26 mouse cellular contexts compared by ENCODE assay signal in the genomic region with DNA sequence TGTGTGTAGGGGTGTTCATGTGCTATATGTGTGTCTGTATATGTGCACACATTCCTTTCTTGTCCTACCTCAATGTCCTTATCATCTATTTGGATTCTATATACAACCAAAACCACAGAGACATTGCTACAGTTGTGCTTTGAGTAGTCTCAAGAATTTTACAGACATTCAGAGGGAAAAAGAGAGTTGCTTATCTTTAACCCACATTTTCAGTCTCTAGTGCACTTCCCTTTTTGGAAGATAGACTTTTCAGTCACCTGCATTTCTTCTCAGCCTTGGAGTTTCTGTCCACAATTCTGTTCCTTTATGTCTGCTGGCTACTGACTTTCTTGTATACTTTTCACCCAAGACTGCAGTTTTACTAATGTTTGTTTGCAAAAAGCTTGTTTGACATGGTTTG.
DNase-seq lines count a peak whose midpoint lies in the region; ATAC-seq and TF ChIP-seq lines count a peak whose summit lies in the region.
"Had no signal": no experiment of that assay in that cellular context is flagged by ENCODE, and none has a peak within 500 bp of the region (broad histone marks: within the 10 kb centered on the region; RNA-seq: fewer than 3 reads in every experiment).

No protein-coding gene starts in this region.

- H3K36me3 ChIP-seq in MEL (ENCODE audit: control insufficient read depth in 1 of 2, insufficient read depth in 2 of 2, low read length in 2 of 2), result no peaks in the 10 kb centered on the region
- H3K36me3 ChIP-seq: embryonic facial prominence, embryonic 12.5 days; embryonic facial prominence, embryonic 15.5 days; G1E; heart, embryonic 10.5 days; heart, embryonic 13.5 days; hindbrain, embryonic 12.5 days; hindbrain, embryonic 15.5 days had no signal

- H3K27me3 ChIP-seq in MEL (ENCODE audit: control insufficient read depth in 1 of 2, insufficient read depth in 2 of 2, low read length in 2 of 2), result no peaks in the 10 kb centered on the region
- H3K27me3 ChIP-seq: embryonic facial prominence, embryonic 12.5 days; embryonic facial prominence, embryonic 15.5 days; heart, embryonic 13.5 days; hindbrain, embryonic 12.5 days; hindbrain, embryonic 15.5 days had no signal

- no peaks in the 10 kb centered on the region for H3K9me3 ChIP-seq in MEL (replicated peaks; ENCODE audit: insufficient read depth, low read length)
- H3K9me3 ChIP-seq: embryonic facial prominence, embryonic 12.5 days; embryonic facial prominence, embryonic 15.5 days; heart, embryonic 10.5 days; heart, embryonic 13.5 days; hindbrain, embryonic 12.5 days; hindbrain, embryonic 15.5 days had no signal

- H3K9ac ChIP-seq in MEL (ENCODE audit: control insufficient read depth, low read depth, low read length, poor library complexity, severe bottlenecking), result no peak overlapping the region
- H3K9ac ChIP-seq: embryonic facial prominence, embryonic 12.5 days; embryonic facial prominence, embryonic 15.5 days; forebrain, postnatal 0 days; heart, embryonic 13.5 days; hindbrain, embryonic 12.5 days; hindbrain, embryonic 15.5 days had no signal

- TF ChIP-seq EP300 in MEL (IDR thresholded peaks at IDR 0.05; ENCODE audit: low read depth in 1 of 2, low read length in 2 of 2), result peak in 1 of 2 experiments; percentile 43; a peak in 1 of 4 replicates

- H3K4me1 ChIP-seq in MEL (ENCODE audit: control insufficient read depth in 1 of 2, insufficient read depth in 2 of 2, low read length in 2 of 2), result no peaks in the 10 kb centered on the region
- H3K4me1 ChIP-seq: embryonic facial prominence, embryonic 12.5 days; embryonic facial prominence, embryonic 15.5 days; heart, embryonic 10.5 days; heart, embryonic 13.5 days; hindbrain, embryonic 12.5 days; hindbrain, embryonic 15.5 days had no signal

- peak; percentile 52 for ATAC-seq in granulocyte monocyte progenitor cell, adult 5-6 weeks (replicated peaks; ENCODE audit: poor library complexity, severe bottlenecking)
- ATAC-seq in megakaryocyte progenitor cell, adult 5-6 weeks (replicated peaks; ENCODE audit: poor library complexity), result peak; percentile 68
- ATAC-seq: activated CD4-positive, CD25-positive, alpha-beta regulatory T cell, adult 4 months; forebrain, embryonic 14.5 days had no signal

- DNase-seq in MEL (ENCODE audit: low read depth, low spot score), result peak; percentile 37
- DNase-seq in kidney, adult 11 months, result no peak
- no peak for DNase-seq in left cerebral cortex, postnatal 4 days
- no peak for DNase-seq in thymus, postnatal 36 days
- DNase-seq: adrenal gland, adult 8-10 months; adrenal gland, postnatal 25 days; cerebellum, adult 11-12 months; cerebellum, adult 8-10 months; cerebellum, postnatal 10 days; cerebellum, postnatal 36 days; gastrocnemius, postnatal 25 days; heart, adult 2 months; heart, postnatal 14 days; heart, postnatal 4 days had no signal

- no peak for TF ChIP-seq RAD21 in MEL (IDR thresholded peaks at IDR 0.05; ENCODE audit: low read depth, low read length)

- H3K27ac ChIP-seq in MEL (ENCODE audit: control insufficient read depth, low read depth, low read length), result no peak overlapping the region
- H3K27ac ChIP-seq: embryonic facial prominence, embryonic 12.5 days; embryonic facial prominence, embryonic 15.5 days; heart, adult 2 months; heart, embryonic 10.5 days; heart, embryonic 13.5 days; hindbrain, embryonic 12.5 days; hindbrain, embryonic 15.5 days had no signal

- no peak for TF ChIP-seq POLR2A in MEL (IDR thresholded peaks at IDR 0.05; ENCODE audit: control insufficient read depth in 1 of 2, insufficient read depth in 1 of 2, low read depth in 1 of 2, low read length in 2 of 2, poor library complexity in 1 of 2)

- intact Hi-C loops in left cerebral cortex, postnatal 4 days (cut with DNase I), result no loop called here

- H3K4me3 ChIP-seq in MEL (ENCODE audit: control insufficient read depth in 1 of 2, insufficient read depth in 1 of 2, low read depth in 2 of 2, low read length in 2 of 2), result no peak overlapping the region
- H3K4me3 ChIP-seq: embryonic facial prominence, embryonic 12.5 days; embryonic facial prominence, embryonic 15.5 days; heart, adult 2 months; heart, embryonic 10.5 days; heart, embryonic 13.5 days; hindbrain, embryonic 12.5 days; hindbrain, embryonic 15.5 days had no signal

- no peaks in the 10 kb centered on the region for H3K79me2 ChIP-seq in MEL (ENCODE audit: control insufficient read depth, insufficient read depth, low read length, poor library complexity)

- no peak for TF ChIP-seq CTCF in MEL (IDR thresholded peaks at IDR 0.05 in 2 of 3, conservative IDR thresholded peaks at IDR 0.05 in 1 of 3; ENCODE audit: control insufficient read depth in 1 of 3, insufficient read depth in 1 of 3, low read depth in 2 of 3, low read length in 3 of 3, poor library complexity in 1 of 3, severe bottlenecking in 1 of 3)

TF ChIP-seq in MEL, 35 proteins besides CTCF, POLR2A, EP300 and RAD21:
- 0 out of 2 replicates have a peak, but pooled peaks have one; percentile 28 for TF ChIP-seq GATA1 (IDR thresholded peaks at IDR 0.05; ENCODE audit: low read depth, low read length)
- TF ChIP-seq BHLHE40 (IDR thresholded peaks at IDR 0.05; ENCODE audit: borderline replicate concordance, low read depth, low read length), result no peak
- no peak for TF ChIP-seq ETS1 (IDR thresholded peaks at IDR 0.05; ENCODE audit: low read depth, low read length)
